Mouse (Mus musculus) kidney, embryonic 15.5 days (tissue): ENCODE results near the gene Gm9844. TPM values are rescaled to one million over a fixed set of nuclear protein-coding genes. Genes with fewer than 3 reads are reported as not detected.

ENCODE experiments used
- ATAC-seq: fragments of 200-750 bp; cut with Nextera tagmentation; replicated peaks from 2 replicates; pipeline ENCODE4 v1.8.0; 2017; ENCODE audit warnings: moderate TSS enrichment; ENCODE audit not compliant: low FRiP score
- H3K27ac ChIP-seq: fragments of 300-500 bp; sonication (generic); 2 replicates; pipeline ENCODE4 v1.5.1; 2015; ENCODE audit warnings: mild to moderate bottlenecking, inconsistent platforms
- H3K27me3 ChIP-seq: fragments of 300-500 bp; sonication (generic); 2 replicates; pipeline ENCODE4 v1.6.1; 2015; ENCODE audit warnings: inconsistent platforms
- H3K36me3 ChIP-seq: fragments of 300-500 bp; sonication (generic); 2 replicates; pipeline ENCODE4 v1.6.1; 2015; ENCODE audit warnings: inconsistent platforms
- H3K4me1 ChIP-seq: fragments of 300-500 bp; sonication (generic); 2 replicates; pipeline ENCODE4 v1.6.1; 2015; ENCODE audit warnings: inconsistent platforms
- H3K4me2 ChIP-seq: fragments of 300-500 bp; sonication (generic); 2 replicates; pipeline ENCODE4 v1.6.1; 2015; ENCODE audit warnings: moderate library complexity, mild to moderate bottlenecking, inconsistent platforms
- H3K4me3 ChIP-seq: fragments of 300-500 bp; sonication (generic); replicated peaks from 2 replicates; pipeline ENCODE4 v1.5.1; 2015; ENCODE audit warnings: mild to moderate bottlenecking, inconsistent platforms
- H3K9ac ChIP-seq: fragments of 300-500 bp; sonication (generic); 2 replicates; pipeline ENCODE4 v1.6.1; 2015; ENCODE audit warnings: mild to moderate bottlenecking, inconsistent platforms
- H3K9me3 ChIP-seq: fragments of 300-500 bp; sonication (generic); replicated peaks from 2 replicates; pipeline ENCODE4 v1.6.1; 2016; ENCODE audit warnings: inconsistent platforms
- WGBS: fragments of 180-500 bp; shearing (Covaris S2); methylation state at CpG from one replicate; pipeline ENCODE4 v1.1.7; 2015; ENCODE audit warnings: mixed read lengths; 5-methylcytosine and 5-hydroxymethylcytosine counted together
- polyA plus RNA-seq: library from polyadenylated mRNA; unstranded; fragments of >200 nt; fragmentation: Nextera tagmentation; extraction: Ambion mirVana; gene quantifications from 2 replicates; pipeline ENCODE4 v1.2.1, GENCODE M21; 2015

Gene Gm9844
- polyA plus RNA-seq, 1 experiment from 2014 or later, result 15.3 TPM

DNA sequence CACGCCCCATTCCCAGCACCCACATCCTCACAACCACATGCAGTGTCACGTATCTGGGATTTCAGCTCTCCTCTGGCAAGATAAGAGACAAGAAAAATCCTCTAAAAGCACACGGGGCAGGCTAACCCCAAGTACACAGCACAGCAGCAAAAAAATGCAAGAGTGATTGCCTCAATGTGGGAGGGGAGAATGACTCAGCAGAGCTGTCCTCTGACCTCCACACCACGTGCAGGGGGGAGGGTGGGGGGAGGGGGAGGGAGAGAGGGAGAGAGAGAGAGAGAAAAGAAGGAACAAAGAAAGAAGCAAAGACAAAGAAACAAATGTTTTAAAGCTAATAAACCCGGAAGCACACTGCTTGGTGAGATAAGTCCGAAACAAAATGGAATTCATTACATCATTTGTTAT lies 11.1 kb upstream of the Gm9844 start:
- no peaks in the 10 kb centered on the region for H3K36me3 ChIP-seq
- no peak overlapping the region for H3K4me2 ChIP-seq
- peaks cover 26% of the 10 kb centered on the region for H3K4me1 ChIP-seq
- H3K4me3 ChIP-seq, result no peak overlapping the region
- H3K9ac ChIP-seq, result no peak overlapping the region
- ATAC-seq, result peak; percentile 40; the same call in 1 of the 2 replicates
- H3K27me3 ChIP-seq, result no peaks in the 10 kb centered on the region
- no peaks in the 10 kb centered on the region for H3K9me3 ChIP-seq
- 36% methylated on average over 6 of the region's 6 CpGs for WGBS
- 0 out of 2 replicates have a peak overlapping the region, but pooled peaks have one; percentile 23 for H3K27ac ChIP-seq

- no peak for ATAC-seq
- no peak overlapping the region for H3K4me3 ChIP-seq
- peaks cover 26% of the 10 kb centered on the region for H3K4me1 ChIP-seq
- H3K36me3 ChIP-seq, result no peaks in the 10 kb centered on the region
- H3K9ac ChIP-seq, result no peak overlapping the region
- 69% methylated on average over 5 of the region's 5 CpGs for WGBS
- H3K9me3 ChIP-seq, result no peaks in the 10 kb centered on the region
- H3K27me3 ChIP-seq, result no peaks in the 10 kb centered on the region
- H3K4me2 ChIP-seq, result no peak overlapping the region
- H3K27ac ChIP-seq, result no peak overlapping the region
These were observed 10.3 kb upstream of the Gm9844 start for GRCm38 (mm10) chr7:24851596-24852325.

DNA sequence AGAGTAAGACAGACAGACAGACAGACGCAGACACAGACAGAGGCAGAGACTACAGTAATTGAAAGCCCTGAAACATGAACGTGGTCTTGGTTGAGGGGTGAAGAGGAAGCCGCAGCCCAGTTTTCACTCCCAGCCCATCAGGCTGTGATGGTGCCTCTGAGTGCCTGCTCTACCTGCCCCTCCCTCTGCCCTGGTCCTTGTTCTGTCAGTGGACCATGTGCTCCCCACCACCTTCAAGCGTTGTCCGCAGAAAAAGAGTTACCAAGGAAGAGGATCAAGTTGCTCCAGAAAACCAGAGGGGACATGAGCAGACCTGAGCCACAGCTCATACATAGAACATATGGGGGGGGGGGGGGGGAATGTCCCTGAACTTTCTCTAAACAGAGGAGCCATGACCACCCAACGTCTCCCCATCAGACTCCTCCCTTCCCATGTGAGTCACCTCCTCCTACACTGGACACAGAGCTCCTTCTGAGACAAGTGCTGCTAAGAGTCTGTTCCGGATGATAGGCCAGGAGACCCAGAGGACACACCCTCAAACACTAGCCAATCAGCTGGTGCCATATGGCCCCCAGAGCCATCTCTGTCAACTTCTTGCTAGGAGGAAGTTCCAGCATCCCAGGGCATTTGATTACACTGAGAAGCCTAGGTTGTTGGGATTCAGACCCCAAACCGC lies 9.3 kb upstream of the Gm9844 start:
- no peak overlapping the region for H3K4me2 ChIP-seq
- H3K27ac ChIP-seq, result 0 out of 2 replicates have a peak overlapping the region, but pooled peaks have one; percentile 27
- H3K4me3 ChIP-seq, result no peak overlapping the region
- no peaks in the 10 kb centered on the region for H3K9me3 ChIP-seq
- H3K4me1 ChIP-seq, result peaks cover 26% of the 10 kb centered on the region
- 61% methylated on average over 8 of the region's 8 CpGs for WGBS
- no peak overlapping the region for H3K9ac ChIP-seq
- peak; percentile 86 for ATAC-seq
- H3K36me3 ChIP-seq, result no peaks in the 10 kb centered on the region
- no peaks in the 10 kb centered on the region for H3K27me3 ChIP-seq

GRCm38 (mm10) chr7:24853233-24853563 lies 8.8 kb upstream of the Gm9844 start:
- H3K27me3 ChIP-seq, result no peaks in the 10 kb centered on the region
- no peaks in the 10 kb centered on the region for H3K36me3 ChIP-seq
- H3K9me3 ChIP-seq, result no peaks in the 10 kb centered on the region
- no peak overlapping the region for H3K4me2 ChIP-seq
- H3K27ac ChIP-seq, result 0 out of 2 replicates have a peak overlapping the region, but pooled peaks have one; percentile 27
- H3K4me3 ChIP-seq, result no peak overlapping the region
- no peak overlapping the region for H3K9ac ChIP-seq
- ATAC-seq, result peak; percentile 36; the same call in 1 of the 2 replicates
- H3K4me1 ChIP-seq, result peaks cover 26% of the 10 kb centered on the region

GRCm38 (mm10) chr7:24853695-24854094 lies 8.3 kb upstream of the Gm9844 start:
- H3K36me3 ChIP-seq, result no peaks in the 10 kb centered on the region
- no peak overlapping the region for H3K27ac ChIP-seq
- peaks cover 26% of the 10 kb centered on the region for H3K4me1 ChIP-seq
- 29% methylated on average over 7 of the region's 7 CpGs for WGBS
- no peaks in the 10 kb centered on the region for H3K27me3 ChIP-seq
- no peaks in the 10 kb centered on the region for H3K9me3 ChIP-seq
- no peak overlapping the region for H3K4me3 ChIP-seq
- H3K4me2 ChIP-seq, result no peak overlapping the region
- H3K9ac ChIP-seq, result no peak overlapping the region
- ATAC-seq, result no peak

- H3K36me3 ChIP-seq, result no peaks in the 10 kb centered on the region
- no peak overlapping the region for H3K4me3 ChIP-seq
- no peak for ATAC-seq
- 60% methylated on average over 6 of the region's 6 CpGs for WGBS
- H3K27ac ChIP-seq, result no peak overlapping the region
- no peaks in the 10 kb centered on the region for H3K9me3 ChIP-seq
- no peaks in the 10 kb centered on the region for H3K27me3 ChIP-seq
- H3K4me1 ChIP-seq, result peaks cover 16% of the 10 kb centered on the region
- H3K4me2 ChIP-seq, result no peak overlapping the region
- no peak overlapping the region for H3K9ac ChIP-seq
These were observed 5.4 kb upstream of the Gm9844 start for GRCm38 (mm10) chr7:24856460-24857120.

DNA sequence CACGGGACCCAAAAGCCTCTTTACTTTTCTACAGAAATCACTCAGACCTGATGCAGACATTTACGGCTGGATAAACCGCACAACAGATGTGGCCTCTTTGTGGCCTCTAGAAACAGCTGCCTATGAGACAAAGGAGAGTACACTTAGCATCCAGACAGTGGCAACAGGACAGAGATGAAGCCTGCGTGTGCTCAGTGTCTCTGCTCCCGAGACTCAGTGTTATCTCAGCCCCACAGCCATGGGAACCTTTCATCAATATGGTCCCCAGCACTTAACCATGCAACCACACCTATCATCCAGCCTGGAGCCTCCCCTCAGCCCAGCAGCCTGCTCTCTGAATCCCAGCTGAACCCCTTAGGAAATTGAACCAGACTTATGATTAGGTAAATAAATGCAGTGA lies 2.8 kb upstream of the Gm9844 start:
- peak; percentile 52; the same call in 1 of the 2 replicates for ATAC-seq
- H3K27me3 ChIP-seq, result no peaks in the 10 kb centered on the region
- no peaks in the 10 kb centered on the region for H3K4me1 ChIP-seq
- 70% methylated on average over 5 of the region's 5 CpGs for WGBS
- H3K36me3 ChIP-seq, result no peaks in the 10 kb centered on the region
- H3K9ac ChIP-seq, result no peak overlapping the region
- H3K27ac ChIP-seq, result no peak overlapping the region
- no peaks in the 10 kb centered on the region for H3K9me3 ChIP-seq
- H3K4me2 ChIP-seq, result no peak overlapping the region
- no peak overlapping the region for H3K4me3 ChIP-seq

DNA sequence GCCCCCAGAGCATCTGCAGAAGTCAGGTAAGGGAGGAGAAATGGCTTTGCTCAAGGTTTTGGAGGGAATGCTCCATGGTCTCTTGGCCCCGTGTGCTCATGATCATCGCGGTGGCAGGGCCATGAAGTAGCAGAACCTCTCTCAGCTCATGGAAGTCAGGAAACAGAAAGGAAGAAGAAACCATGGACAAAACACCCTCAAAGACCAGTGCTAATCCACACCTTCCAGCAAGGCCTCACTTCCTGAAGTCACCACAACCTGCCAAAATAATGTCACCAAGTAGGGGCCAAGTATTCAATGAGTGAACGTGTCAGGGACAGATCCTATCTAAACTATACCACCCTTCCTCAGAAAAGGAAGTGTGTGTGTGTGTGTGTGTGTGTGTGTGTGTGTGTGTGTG lies 840 bp downstream of the Gm9844 start:
- Histone ChIP-seq H3K9ac (no peak overlapping the region), H3K4me1 (no peaks in the 10 kb centered on the region), H3K4me2 (no peak overlapping the region), H3K27ac (no peak overlapping the region), H3K27me3 (no peaks in the 10 kb centered on the region), H3K36me3 (no peaks in the 10 kb centered on the region), H3K4me3 (no peak overlapping the region), H3K9me3 (no peaks in the 10 kb centered on the region)
- no peak for ATAC-seq
- 84% methylated on average over 4 of the region's 4 CpGs for WGBS

DNA sequence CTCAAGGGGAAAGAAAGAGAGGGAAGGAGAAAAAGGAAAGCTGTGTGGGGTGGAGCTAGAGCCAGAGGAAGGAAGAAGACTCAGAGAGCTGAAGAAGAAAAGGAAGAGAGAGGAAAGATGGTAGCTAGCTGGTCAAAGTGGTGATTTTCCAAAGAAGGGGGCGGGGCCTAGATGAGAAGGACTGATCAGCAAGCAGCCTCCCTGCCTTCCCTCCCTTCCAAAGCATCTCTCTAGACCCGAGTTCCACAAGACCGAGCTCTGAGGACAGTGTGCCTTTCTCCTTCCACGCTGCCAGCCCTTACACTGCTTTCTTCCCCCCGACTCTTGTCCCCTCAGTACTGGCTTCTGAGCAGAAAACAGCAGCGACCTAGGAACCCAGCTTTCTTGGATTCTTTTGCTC lies 2.1 kb downstream of the Gm9844 start:
- Histone ChIP-seq H3K9ac (no peak overlapping the region), H3K4me1 (no peaks in the 10 kb centered on the region), H3K4me3 (no peak overlapping the region), H3K4me2 (no peak overlapping the region), H3K36me3 (no peaks in the 10 kb centered on the region), H3K27ac (no peak overlapping the region), H3K27me3 (no peaks in the 10 kb centered on the region), H3K9me3 (no peaks in the 10 kb centered on the region)
- WGBS, result 42% methylated on average over 6 of the region's 6 CpGs
- ATAC-seq, result no peak

- WGBS, result 72% methylated on average over 17 of the region's 17 CpGs
- H3K4me2 ChIP-seq, result no peak overlapping the region
- H3K4me3 ChIP-seq, result no peak overlapping the region
- H3K9me3 ChIP-seq, result no peaks in the 10 kb centered on the region
- no peaks in the 10 kb centered on the region for H3K4me1 ChIP-seq
- no peaks in the 10 kb centered on the region for H3K36me3 ChIP-seq
- no peak overlapping the region for H3K27ac ChIP-seq
- ATAC-seq, result no peak
- H3K27me3 ChIP-seq, result peaks cover 6% of the 10 kb centered on the region; the same call in 1 of the 2 replicates
- no peak overlapping the region for H3K9ac ChIP-seq
These were observed 7.1 kb downstream of the Gm9844 start for GRCm38 (mm10) chr7:24869080-24869479.

DNA sequence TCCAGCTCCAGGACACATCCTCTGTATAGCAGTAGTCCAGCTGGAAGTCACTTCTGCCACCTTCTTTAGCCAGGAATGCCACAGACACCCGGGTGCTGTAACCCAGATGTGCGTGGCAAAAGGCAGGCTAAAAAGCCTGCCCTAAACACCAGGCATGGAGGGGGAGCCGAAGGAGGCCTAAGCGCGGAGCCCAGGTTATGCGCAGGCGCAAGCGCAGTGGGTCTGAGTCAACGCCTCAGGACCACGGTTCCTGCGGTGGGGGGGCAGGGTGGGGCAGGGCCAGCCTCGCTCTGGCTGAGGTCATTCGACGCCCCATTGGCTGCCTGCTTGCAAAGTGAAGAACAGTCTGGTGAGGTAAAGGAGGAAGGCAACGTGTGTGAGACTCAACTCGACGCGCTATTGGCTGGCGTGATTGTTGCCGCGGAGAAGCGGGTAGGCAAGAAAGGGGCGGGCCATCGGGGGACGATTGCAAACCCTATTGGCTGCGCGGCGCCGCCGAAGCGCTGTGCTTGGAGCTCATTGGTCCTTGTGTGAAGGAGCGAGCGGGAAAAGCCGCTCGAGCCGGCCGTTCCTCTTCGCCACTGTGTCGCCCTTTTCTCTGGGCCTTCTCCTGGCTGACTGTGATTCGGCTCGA lies 7.6 kb downstream of the Gm9844 start, which contains the start of the genes Lypd4 and Dmrtc2:
TSS of gene Lypd4 (minus strand) at position 410 of the 634 bp plus-strand sequence.
TSS of gene Dmrtc2 (plus strand) at position 526 of the 634 bp plus-strand sequence.
- H3K4me3 ChIP-seq, result no peak within 1 kb of the TSS
- no peaks in the 10 kb centered on the region for H3K36me3 ChIP-seq
- no peak within 1 kb of the TSS for H3K27ac ChIP-seq
- no peak for ATAC-seq
- no peak within 1 kb of the TSS for H3K4me2 ChIP-seq
- H3K9ac ChIP-seq, result no peak within 1 kb of the TSS
- H3K27me3 ChIP-seq, result peaks cover 6% of the 10 kb centered on the region; the same call in 1 of the 2 replicates
- 54% methylated on average over 41 of the region's 41 CpGs for WGBS
- no peaks in the 10 kb centered on the region for H3K4me1 ChIP-seq
- no peaks in the 10 kb centered on the region for H3K9me3 ChIP-seq

DNA sequence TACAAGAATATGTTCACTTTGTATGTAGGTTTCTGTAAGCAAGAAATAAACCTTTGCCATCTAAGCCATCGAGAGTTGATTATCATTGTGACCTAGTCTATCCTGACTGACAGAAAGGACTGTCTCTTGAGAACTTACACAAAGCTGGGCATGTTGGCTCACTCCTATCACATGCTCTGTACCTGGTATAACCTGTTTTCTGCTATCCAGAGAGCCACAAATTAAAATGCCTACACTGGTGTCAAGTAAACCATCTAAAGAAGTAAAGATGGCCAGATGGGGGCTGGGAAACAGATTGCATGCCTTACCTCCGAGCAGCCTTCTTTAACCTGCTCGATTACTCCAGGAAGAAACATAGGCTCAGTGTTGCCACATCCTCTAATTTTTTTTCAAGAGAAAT lies 15.6 kb downstream of the Gm9844 start:
- Histone ChIP-seq H3K9ac (no peak overlapping the region), H3K27ac (no peak overlapping the region), H3K4me3 (no peak overlapping the region), H3K36me3 (no peaks in the 10 kb centered on the region), H3K4me1 (peaks cover 10% of the 10 kb centered on the region), H3K4me2 (no peak overlapping the region), H3K27me3 (no peaks in the 10 kb centered on the region), H3K9me3 (no peaks in the 10 kb centered on the region)
- ATAC-seq, result no peak
- WGBS, result 71% methylated on average over 3 of the region's 3 CpGs
